Mouse (Mus musculus) liver, postnatal 0 days (tissue): ENCODE results near the gene Nfkb2.

ENCODE experiments used
- CTCF ChIP-seq: sonication (generic); IDR thresholded peaks from 2 replicates; pipeline ENCODE4 v1.5.1; 2016; ENCODE audit warnings: antibody characterized with exemption, low read depth
- EP300 ChIP-seq: IDR thresholded peaks from 2 replicates; pipeline ENCODE4 v1.6.1; 2016; ENCODE audit warnings: antibody characterized with exemption, low read depth, mild to moderate bottlenecking

DNA sequence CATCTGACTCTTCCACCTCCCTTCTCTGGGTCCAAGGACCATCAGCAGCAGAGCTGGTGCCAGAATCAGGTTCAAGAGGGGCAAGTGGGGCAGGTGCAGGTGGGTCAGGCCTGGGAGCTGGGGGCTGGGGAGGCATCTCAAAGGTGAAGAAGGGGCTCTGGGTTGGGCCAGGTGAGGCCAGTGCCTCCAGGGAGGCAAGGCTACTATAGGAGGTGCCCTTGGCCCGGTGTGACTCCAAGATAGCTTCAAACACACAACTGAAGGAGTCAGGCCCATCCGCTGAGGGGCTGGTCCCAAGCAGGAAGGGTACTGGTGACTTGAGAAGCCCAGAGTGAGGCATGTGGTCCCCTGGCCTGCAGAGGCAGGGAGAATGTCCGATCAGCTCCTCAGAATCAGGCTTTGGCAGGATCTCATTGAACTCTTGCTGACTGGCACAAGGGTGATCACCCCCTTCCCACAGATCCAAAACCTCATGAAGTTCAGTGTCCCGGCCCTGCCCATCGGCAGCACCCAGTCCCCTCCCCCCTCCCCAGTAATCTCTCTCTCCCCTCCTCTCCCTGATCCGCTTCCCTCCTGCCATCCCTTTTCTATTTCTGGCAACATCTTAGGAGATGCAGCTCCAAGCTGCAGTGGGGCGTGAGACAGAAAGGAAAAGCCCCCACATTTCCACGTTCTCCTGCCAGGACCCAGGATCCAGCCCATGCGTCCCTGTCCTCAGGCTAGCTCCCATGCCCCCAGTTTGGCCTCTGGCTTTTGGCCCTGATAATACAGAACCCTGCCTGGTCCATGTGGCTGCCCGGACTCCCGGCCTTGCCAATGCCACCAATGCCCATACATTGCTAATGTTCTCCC lies 18.2 kb downstream of the Nfkb2 start:
- TF ChIP-seq CTCF, result no peak
- no peak for TF ChIP-seq EP300
